Mouse (Mus musculus): Measurements from ENCODE around the gene Bola1. TPM values are rescaled to one million over a fixed set of nuclear protein-coding genes. Genes with fewer than 3 reads are reported as not detected.

Bola1 gene
- polyA plus RNA-seq, 1 experiment from 2014 or later: 71.6 TPM

GRCm38 (mm10) chr3:96147950-96148349 is 71.6 kb downstream of the Bola1 start:
- no peak for ATAC-seq (ENCODE audit: low FRiP score, low read depth)
- Histone ChIP-seq H3K4me1 (no peaks in the 10 kb centered on the region), H3K27ac (replicated peaks) (no peak overlapping the region), H3K36me3 (peaks cover 36% of the 10 kb centered on the region), H3K9me3 (no peaks in the 10 kb centered on the region), H3K27me3 (no peaks in the 10 kb centered on the region), H3K9ac (replicated peaks) (no peak overlapping the region), H3K4me2 (replicated peaks) (no peak overlapping the region), H3K4me3 (no peak overlapping the region)
- 26% methylated on average over 5 of the region's 5 CpGs for WGBS

Small RNAs within 50 kb of the gene (microRNA-seq; reads per million reads assigned to microRNA genes)
- not detected for gene Gm44492
- not detected for gene Gm47311
- gene Gm47313: not detected

Other genes with a start within 250 kb of the Bola1 start
- 80.1 and 82.5 TPM in 2 replicates for gene Plekho1, start 223.7 kb downstream of the Bola1 start, polyA plus RNA-seq (2016; fragmentation: Nextera tagmentation; extraction: Ambion mirVana)
- gene Vps45, start 161.2 kb downstream of the Bola1 start, polyA plus RNA-seq (2016; fragmentation: Nextera tagmentation; extraction: Ambion mirVana): 39.7 and 51.2 TPM in 2 replicates
- gene Otud7b, start 115.2 kb downstream of the Bola1 start, polyA plus RNA-seq (2016; fragmentation: Nextera tagmentation; extraction: Ambion mirVana): 16.2 and 19.1 TPM in 2 replicates
- 13.9 and 16.0 TPM in 2 replicates for gene Mtmr11, start 57.7 kb downstream of the Bola1 start, polyA plus RNA-seq (2016; fragmentation: Nextera tagmentation; extraction: Ambion mirVana)
- 173 and 181 TPM in 2 replicates for gene Sf3b4, start 47.4 kb downstream of the Bola1 start, polyA plus RNA-seq (2016; fragmentation: Nextera tagmentation; extraction: Ambion mirVana)
- 30.0 and 34.8 TPM in 2 replicates for gene Sv2a, start 38.6 kb downstream of the Bola1 start, polyA plus RNA-seq (2016; fragmentation: Nextera tagmentation; extraction: Ambion mirVana)
- 0.96 and 1.2 TPM in 2 replicates for gene Hist2h2ab, start 156 bp upstream of the Bola1 start, polyA plus RNA-seq (2016; fragmentation: Nextera tagmentation; extraction: Ambion mirVana)
- 9.0 and 11.6 TPM in 2 replicates for gene Hist2h2ac, start 1.2 kb upstream of the Bola1 start, polyA plus RNA-seq (2016; fragmentation: Nextera tagmentation; extraction: Ambion mirVana)
- gene Hist2h2be, start 1.4 kb upstream of the Bola1 start, polyA plus RNA-seq (2016; fragmentation: Nextera tagmentation; extraction: Ambion mirVana): 10.9 and 11.4 TPM in 2 replicates
- 9.8 and 14.7 TPM in 2 replicates for gene Hist2h3c2, start 19.4 kb upstream of the Bola1 start, polyA plus RNA-seq (2016; fragmentation: Nextera tagmentation; extraction: Ambion mirVana)
- 56.2 and 67.7 TPM in 2 replicates for gene Hist2h2aa2, start 20.6 kb upstream of the Bola1 start, polyA plus RNA-seq (2016; fragmentation: Nextera tagmentation; extraction: Ambion mirVana)
- 27.1 and 35.0 TPM in 2 replicates for gene Hist2h2aa1, start 25.8 kb upstream of the Bola1 start, polyA plus RNA-seq (2016; fragmentation: Nextera tagmentation; extraction: Ambion mirVana)
- 1.4 TPM in 1 of 2 replicates, not detected in the other for gene Hist2h3c1, start 27.0 kb upstream of the Bola1 start, polyA plus RNA-seq (2016; fragmentation: Nextera tagmentation; extraction: Ambion mirVana)
- 13.3 and 18.2 TPM in 2 replicates for gene Hist2h4, start 43.6 kb upstream of the Bola1 start, polyA plus RNA-seq (2016; fragmentation: Nextera tagmentation; extraction: Ambion mirVana)
- gene Hist2h3b, start 48.9 kb upstream of the Bola1 start, polyA plus RNA-seq (2016; fragmentation: Nextera tagmentation; extraction: Ambion mirVana): 76.0 and 96.2 TPM in 2 replicates
- 18.3 and 20.1 TPM in 2 replicates for gene Hist2h2bb, start 50.0 kb upstream of the Bola1 start, polyA plus RNA-seq (2016; fragmentation: Nextera tagmentation; extraction: Ambion mirVana)
- 1.9 and 2.4 TPM in 2 replicates for gene Fcgr1, start 74.3 kb upstream of the Bola1 start, polyA plus RNA-seq (2016; fragmentation: Nextera tagmentation; extraction: Ambion mirVana)
- 0.26 TPM in 1 of 2 replicates, not detected in the other for gene BC107364, start 232.6 kb upstream of the Bola1 start, polyA plus RNA-seq (2016; fragmentation: Nextera tagmentation; extraction: Ambion mirVana)

Measured in midbrain, embryonic 12.5 days (tissue).